Mouse (Mus musculus): Measurements from ENCODE around the gene Mms19.

Gene Mms19

GRCm38 (mm10) chr19:41980819-41981594 is at the start of gene Mms19:
TSS of gene Mms19 (minus strand) at chr19:41981157.
- DNase-seq (ENCODE audit: low spot score) = peak; percentile 99

GRCm38 (mm10) chr19:42026158-42026557 is 45.2 kb upstream of the Mms19 start:
- peak; percentile 87 for DNase-seq (ENCODE audit: low spot score)

- DNase-seq (ENCODE audit: low spot score) = no peak
Observed at GRCm38 (mm10) chr19:42022542-42022848, 41.5 kb upstream of the Mms19 start.

GRCm38 (mm10) chr19:42021681-42022541 is 41.0 kb upstream of the Mms19 start:
- peak; percentile 82 for DNase-seq (ENCODE audit: low spot score)

GRCm38 (mm10) chr19:42019011-42019522 is 38.1 kb upstream of the Mms19 start:
- no peak for DNase-seq (ENCODE audit: low spot score)

GRCm38 (mm10) chr19:42017399-42018247 is 36.7 kb upstream of the Mms19 start:
- no peak for DNase-seq (ENCODE audit: low spot score)

- no peak for DNase-seq (ENCODE audit: low spot score)
Observed at GRCm38 (mm10) chr19:42016840-42017239, 35.9 kb upstream of the Mms19 start.

- DNase-seq (ENCODE audit: low spot score) = no peak
Observed at GRCm38 (mm10) chr19:42016251-42016650, 35.3 kb upstream of the Mms19 start.

- no peak for DNase-seq (ENCODE audit: low spot score)
Observed at GRCm38 (mm10) chr19:42015001-42015400, 34.0 kb upstream of the Mms19 start.

GRCm38 (mm10) chr19:42014231-42014825 is 33.4 kb upstream of the Mms19 start:
- no peak for DNase-seq (ENCODE audit: low spot score)

- no peak for DNase-seq (ENCODE audit: low spot score)
Observed at GRCm38 (mm10) chr19:42011123-42011522, 30.2 kb upstream of the Mms19 start.

GRCm38 (mm10) chr19:42010436-42010835 is 29.5 kb upstream of the Mms19 start:
- DNase-seq (ENCODE audit: low spot score) = no peak

GRCm38 (mm10) chr19:42009067-42009466 is 28.1 kb upstream of the Mms19 start:
- no peak for DNase-seq (ENCODE audit: low spot score)

GRCm38 (mm10) chr19:42008586-42008985 is 27.6 kb upstream of the Mms19 start:
- DNase-seq (ENCODE audit: low spot score) = no peak

- no peak for DNase-seq (ENCODE audit: low spot score)
Observed at GRCm38 (mm10) chr19:42006568-42006967, 25.6 kb upstream of the Mms19 start.

- DNase-seq (ENCODE audit: low spot score) = no peak
Observed at GRCm38 (mm10) chr19:42005616-42006015, 24.7 kb upstream of the Mms19 start.

- no peak for DNase-seq (ENCODE audit: low spot score)
Observed at GRCm38 (mm10) chr19:42004258-42004657, 23.3 kb upstream of the Mms19 start.

GRCm38 (mm10) chr19:42001253-42001980 is 20.5 kb upstream of the Mms19 start:
- DNase-seq (ENCODE audit: low spot score) = no peak

GRCm38 (mm10) chr19:42000446-42000958 is 19.5 kb upstream of the Mms19 start:
- DNase-seq (ENCODE audit: low spot score) = no peak

- no peak for DNase-seq (ENCODE audit: low spot score)
Observed at GRCm38 (mm10) chr19:41999688-42000283, 18.8 kb upstream of the Mms19 start.

All from testis, postnatal 10 days (tissue).